Mouse (Mus musculus) forebrain, embryonic 16.5 days (tissue): ENCODE results near the gene Srp68. TPM values are rescaled to one million over a fixed set of nuclear protein-coding genes. Genes with fewer than 3 reads are reported as not detected.
A peak's percentile ranks its signal among the peaks of the same experiment; 100 is the strongest.

Experiments
- ATAC-seq: fragments of 200-750 bp; cut with Nextera tagmentation; 2 replicates; pipeline ENCODE4 v1.8.0; 2017; ENCODE audit warnings: mild to moderate bottlenecking, moderate library complexity
- H3K27ac ChIP-seq: fragments of 300-500 bp; sonication (generic); 2 replicates; pipeline ENCODE4 v1.5.1; 2014; ENCODE audit warnings: low read length, control low read depth
- H3K27me3 ChIP-seq: fragments of 300-500 bp; sonication (generic); replicated peaks from 2 replicates; pipeline ENCODE4 v1.6.1; 2014; ENCODE audit warnings: low read length; ENCODE audit not compliant: control insufficient read depth, insufficient read depth
- H3K36me3 ChIP-seq: fragments of 300-500 bp; sonication (generic); 2 replicates; pipeline ENCODE4 v1.6.1; 2014; ENCODE audit not compliant: control insufficient read depth, insufficient read depth
- H3K4me1 ChIP-seq: fragments of 300-500 bp; sonication (generic); replicated peaks from 2 replicates; pipeline ENCODE4 v1.6.1; 2014; ENCODE audit warnings: low read length; ENCODE audit not compliant: control insufficient read depth, insufficient read depth
- H3K4me2 ChIP-seq: fragments of 300-500 bp; sonication (generic); 2 replicates; pipeline ENCODE4 v1.6.1; 2014; ENCODE audit warnings: mild to moderate bottlenecking, low read length, control low read depth
- H3K4me3 ChIP-seq: fragments of 300-500 bp; sonication (generic); replicated peaks from 2 replicates; pipeline ENCODE4 v1.5.1; 2014; ENCODE audit warnings: mild to moderate bottlenecking, low read length, control low read depth
- H3K9ac ChIP-seq: fragments of 300-500 bp; sonication (generic); replicated peaks from 2 replicates; pipeline ENCODE4 v1.6.1; 2014; ENCODE audit warnings: low read depth, low read length, control low read depth
- H3K9me3 ChIP-seq: fragments of 300-500 bp; sonication (generic); 2 replicates; pipeline ENCODE4 v1.6.1; 2016; ENCODE audit warnings: low read length; ENCODE audit not compliant: control insufficient read depth
- WGBS: fragments of 180-500 bp; shearing (Covaris S2); extraction: QIAGEN DNeasy Blood & Tissue Kit; methylation state at CpG from one replicate; pipeline ENCODE4 v1.1.7; 2014; 5-methylcytosine and 5-hydroxymethylcytosine counted together
- polyA plus RNA-seq: library from polyadenylated mRNA; unstranded; fragments of >200 nt; fragmentation: Nextera tagmentation; extraction: Ambion mirVana; gene quantifications from 2 replicates; pipeline ENCODE4 v1.2.1, GENCODE M21; 2015

The Srp68 gene
- polyA plus RNA-seq, 1 experiment from 2014 or later: 64.1 TPM

GRCm38 (mm10) chr11:116237742-116238395, 36.1 kb downstream of the Srp68 start, which contains the start of gene Evpl:
Gene Evpl (minus strand): TSS chr11:116238077.
- 13% methylated on average over 26 of the region's 31 CpGs for WGBS
- ATAC-seq: no peak
- Histone ChIP-seq H3K4me1 (no peaks in the 10 kb centered on the region), H3K27ac (no peak within 1 kb of the TSS), H3K9ac (no peak within 1 kb of the TSS), H3K36me3 (no peaks in the 10 kb centered on the region), H3K4me2 (no peak within 1 kb of the TSS), H3K4me3 (no peak within 1 kb of the TSS), H3K9me3 (no peaks in the 10 kb centered on the region), H3K27me3 (peaks cover 11% of the 10 kb centered on the region)

- peaks cover 11% of the 10 kb centered on the region for H3K27me3 ChIP-seq
- no peaks in the 10 kb centered on the region for H3K9me3 ChIP-seq
- no peaks in the 10 kb centered on the region for H3K36me3 ChIP-seq
- H3K4me3 ChIP-seq: no peak overlapping the region
- H3K9ac ChIP-seq: no peak overlapping the region
- WGBS: 84% methylated on average over 8 of the region's 8 CpGs
- no peak overlapping the region for H3K4me2 ChIP-seq
- no peak overlapping the region for H3K27ac ChIP-seq
- ATAC-seq: no peak
- no peaks in the 10 kb centered on the region for H3K4me1 ChIP-seq
Measured at GRCm38 (mm10) chr11:116234901-116235300, 39.1 kb downstream of the Srp68 start.

GRCm38 (mm10) chr11:116232427-116232826, 41.6 kb downstream of the Srp68 start:
- 21% methylated on average over 17 of the region's 17 CpGs for WGBS
- Histone ChIP-seq H3K4me1 (no peaks in the 10 kb centered on the region), H3K9me3 (no peaks in the 10 kb centered on the region), H3K4me2 (no peak overlapping the region), H3K27me3 (peaks cover 2% of the 10 kb centered on the region; the same call in 1 of the 2 replicates), H3K4me3 (no peak overlapping the region), H3K27ac (no peak overlapping the region), H3K36me3 (no peaks in the 10 kb centered on the region), H3K9ac (peak overlapping the region; percentile 15; the same call in 1 of the 2 replicates)
- ATAC-seq: no peak

- no peak overlapping the region for H3K27ac ChIP-seq
- no peak overlapping the region for H3K4me2 ChIP-seq
- H3K9me3 ChIP-seq: no peaks in the 10 kb centered on the region
- H3K4me1 ChIP-seq: no peaks in the 10 kb centered on the region
- WGBS: 79% methylated on average over 4 of the region's 4 CpGs
- H3K4me3 ChIP-seq: no peak overlapping the region
- peaks cover 4% of the 10 kb centered on the region for H3K27me3 ChIP-seq
- ATAC-seq: no peak
- H3K9ac ChIP-seq: no peak overlapping the region
- H3K36me3 ChIP-seq: no peaks in the 10 kb centered on the region
Measured at GRCm38 (mm10) chr11:116228699-116229098, 45.3 kb downstream of the Srp68 start.

- no peak overlapping the region for H3K9ac ChIP-seq
- 0% methylated on average over 2 of the region's 2 CpGs for WGBS
- no peak for ATAC-seq
Measured at GRCm38 (mm10) chr11:116226414-116226813, 47.6 kb downstream of the Srp68 start.

GRCm38 (mm10) chr11:116222740-116223059, 51.3 kb downstream of the Srp68 start:
- Histone ChIP-seq H3K4me3 (peak overlapping the region; percentile 20), H3K36me3 (no peaks in the 10 kb centered on the region), H3K4me2 (peak overlapping the region; percentile 31), H3K4me1 (peaks cover 19% of the 10 kb centered on the region), H3K27ac (no peak overlapping the region), H3K27me3 (peaks cover 21% of the 10 kb centered on the region), H3K9me3 (0 out of 2 replicates have a peak, but pooled peaks cover 3% of the 10 kb centered on the region), H3K9ac (no peak overlapping the region)
- 17% methylated on average over 23 of the region's 23 CpGs for WGBS
- no peak for ATAC-seq

More at GRCm38 (mm10) chr11:116226414-116226813, 47.6 kb downstream of the Srp68 start:
- Histone ChIP-seq H3K27ac (no peak overlapping the region), H3K4me1 (peaks cover 3% of the 10 kb centered on the region), H3K36me3 (no peaks in the 10 kb centered on the region), H3K4me2 (no peak overlapping the region), H3K27me3 (peaks cover 15% of the 10 kb centered on the region), H3K9me3 (0 out of 2 replicates have a peak, but pooled peaks cover 3% of the 10 kb centered on the region), H3K4me3 (no peak overlapping the region)

- Histone ChIP-seq H3K9ac (no peak overlapping the region), H3K27me3 (peaks cover 21% of the 10 kb centered on the region), H3K36me3 (no peaks in the 10 kb centered on the region), H3K27ac (no peak overlapping the region), H3K4me1 (peaks cover 19% of the 10 kb centered on the region), H3K4me3 (peak overlapping the region; percentile 20), H3K4me2 (peak overlapping the region; percentile 31), H3K9me3 (0 out of 2 replicates have a peak, but pooled peaks cover 3% of the 10 kb centered on the region)
- ATAC-seq: no peak
- WGBS: 10% methylated on average over 53 of the region's 53 CpGs
Measured at GRCm38 (mm10) chr11:116221931-116222739, 51.9 kb downstream of the Srp68 start.

- WGBS: 26% methylated on average over 4 of the region's 4 CpGs
- Histone ChIP-seq H3K36me3 (no peaks in the 10 kb centered on the region), H3K4me1 (peaks cover 19% of the 10 kb centered on the region), H3K9me3 (0 out of 2 replicates have a peak, but pooled peaks cover 3% of the 10 kb centered on the region), H3K27ac (no peak overlapping the region), H3K27me3 (peaks cover 21% of the 10 kb centered on the region), H3K4me2 (no peak overlapping the region), H3K9ac (no peak overlapping the region), H3K4me3 (no peak overlapping the region)
- ATAC-seq: no peak
Measured at GRCm38 (mm10) chr11:116219885-116220284, 54.1 kb downstream of the Srp68 start.

- WGBS: 23% methylated on average over 7 of the region's 7 CpGs
- ATAC-seq: peak; percentile 88
- Histone ChIP-seq H3K4me2 (no peak overlapping the region), H3K4me3 (no peak overlapping the region), H3K9me3 (0 out of 2 replicates have a peak, but pooled peaks cover 3% of the 10 kb centered on the region), H3K4me1 (peaks cover 19% of the 10 kb centered on the region), H3K36me3 (no peaks in the 10 kb centered on the region), H3K9ac (no peak overlapping the region), H3K27me3 (peaks cover 19% of the 10 kb centered on the region), H3K27ac (peak overlapping the region; percentile 67)
Measured at GRCm38 (mm10) chr11:116218737-116219400, 55.1 kb downstream of the Srp68 start.
